Mouse (Mus musculus) spleen, embryonic (tissue): ENCODE results near the gene Irs3.

Source experiments
- CTCF ChIA-PET: fragments of 350-600 bp; sonication (Branson Sonifier 250); formaldehyde crosslinking; loops from one replicate; lab custom pipeline; 2022; lab: Charles Lee

The Irs3 gene

DNA sequence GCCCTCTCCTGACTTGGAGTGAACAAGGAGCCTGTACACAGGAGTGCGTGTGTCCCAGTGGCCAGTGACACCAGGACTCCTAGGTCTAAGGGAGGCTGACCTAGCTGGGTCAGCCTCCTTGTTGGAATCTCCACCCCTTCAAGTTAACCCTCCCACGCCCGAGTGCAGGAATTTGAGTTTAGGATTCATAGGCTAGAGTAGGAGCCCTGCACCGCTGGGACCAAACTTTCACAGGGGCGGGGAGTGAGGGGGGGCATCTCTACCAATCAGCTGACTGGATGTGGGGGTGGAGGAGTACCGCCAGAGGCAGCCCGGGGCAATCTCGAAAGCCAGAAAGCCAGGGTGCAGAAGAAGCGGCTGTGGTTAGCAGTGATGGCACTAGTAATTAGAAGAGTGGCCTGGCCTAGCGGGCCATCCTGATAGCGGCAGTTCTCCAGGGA, at the start of gene Irs3:
Irs3 (minus strand) TSS at position 63 of the 440 bp plus-strand sequence.
- CTCF ChIA-PET, result no interaction called here

- CTCF ChIA-PET, result no interaction called here
These were observed 49.3 kb upstream of the Irs3 start for GRCm38 (mm10) chr5:137694796-137695195.

GRCm38 (mm10) chr5:137691881-137692280, 46.4 kb upstream of the Irs3 start:
- CTCF ChIA-PET, result interaction anchor here (0.7 to 1.2 kb wide), 2 partner anchors 42 to 61 kb away, joined by 4 to 8 read pairs; no protein-coding TSS in a partner anchor

- CTCF ChIA-PET, result interaction anchor here (0.7 to 1.3 kb wide), 2 partner anchors 33 to 59 kb away, joined by 3 to 4 read pairs; no protein-coding TSS in a partner anchor
These were observed 45.0 kb upstream of the Irs3 start for GRCm38 (mm10) chr5:137690531-137690930.

GRCm38 (mm10) chr5:137689974-137690373, 44.5 kb upstream of the Irs3 start:
- CTCF ChIA-PET, result interaction anchor here (0.7 to 1.3 kb wide), 2 partner anchors 32 to 60 kb away, joined by 3 to 4 read pairs; no protein-coding TSS in a partner anchor

DNA sequence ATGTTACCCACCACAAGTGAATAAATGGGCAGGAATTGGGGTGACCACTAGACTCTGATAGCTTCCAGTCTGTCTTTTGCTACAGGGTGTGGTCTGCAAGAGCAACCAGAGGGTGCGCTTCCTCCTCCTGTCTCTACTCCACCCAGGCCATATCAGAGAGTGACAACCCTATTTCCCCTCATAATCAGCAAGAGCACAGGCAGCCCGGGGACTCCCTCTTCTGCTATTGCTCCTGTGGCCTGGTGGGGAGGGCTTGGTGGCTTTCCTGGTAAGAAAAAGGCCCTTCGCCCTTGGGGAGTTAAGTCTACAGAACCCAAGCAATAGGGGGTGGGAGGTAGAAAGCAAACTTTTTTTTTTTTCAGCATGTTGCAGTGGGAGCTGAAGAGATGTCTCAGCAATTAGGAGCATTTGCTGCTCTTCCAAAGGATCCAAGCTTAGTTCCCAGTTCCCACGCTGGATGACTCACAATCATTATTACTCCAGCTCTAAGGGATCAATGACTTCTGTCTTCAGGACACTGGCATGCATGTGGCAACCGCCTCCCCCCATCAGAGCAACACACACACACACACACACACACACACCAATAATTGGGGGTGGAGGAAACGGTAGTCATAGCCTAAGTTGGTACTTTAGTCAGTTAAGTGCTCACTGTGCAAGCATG, 40.7 kb upstream of the Irs3 start:
- CTCF ChIA-PET, result interaction anchor here (0.6 kb wide), 1 partner anchor 299 kb away, joined by 5 read pairs; no protein-coding TSS in a partner anchor

- CTCF ChIA-PET, result interaction anchor here (0.7 kb wide), 1 partner anchor 35 kb away, joined by 6 read pairs; no protein-coding TSS in a partner anchor
These were observed 40.1 kb upstream of the Irs3 start for GRCm38 (mm10) chr5:137685653-137686052.

GRCm38 (mm10) chr5:137684294-137685123, 39.0 kb upstream of the Irs3 start, which contains the start of gene Agfg2:
Gene Agfg2 (minus strand): TSS chr5:137684726.
- CTCF ChIA-PET, result interaction anchor here (0.6 to 1.2 kb wide), 4 partner anchors 63 to 999 kb away, joined by 3 to 10 read pairs (median 4); no protein-coding TSS in a partner anchor

DNA sequence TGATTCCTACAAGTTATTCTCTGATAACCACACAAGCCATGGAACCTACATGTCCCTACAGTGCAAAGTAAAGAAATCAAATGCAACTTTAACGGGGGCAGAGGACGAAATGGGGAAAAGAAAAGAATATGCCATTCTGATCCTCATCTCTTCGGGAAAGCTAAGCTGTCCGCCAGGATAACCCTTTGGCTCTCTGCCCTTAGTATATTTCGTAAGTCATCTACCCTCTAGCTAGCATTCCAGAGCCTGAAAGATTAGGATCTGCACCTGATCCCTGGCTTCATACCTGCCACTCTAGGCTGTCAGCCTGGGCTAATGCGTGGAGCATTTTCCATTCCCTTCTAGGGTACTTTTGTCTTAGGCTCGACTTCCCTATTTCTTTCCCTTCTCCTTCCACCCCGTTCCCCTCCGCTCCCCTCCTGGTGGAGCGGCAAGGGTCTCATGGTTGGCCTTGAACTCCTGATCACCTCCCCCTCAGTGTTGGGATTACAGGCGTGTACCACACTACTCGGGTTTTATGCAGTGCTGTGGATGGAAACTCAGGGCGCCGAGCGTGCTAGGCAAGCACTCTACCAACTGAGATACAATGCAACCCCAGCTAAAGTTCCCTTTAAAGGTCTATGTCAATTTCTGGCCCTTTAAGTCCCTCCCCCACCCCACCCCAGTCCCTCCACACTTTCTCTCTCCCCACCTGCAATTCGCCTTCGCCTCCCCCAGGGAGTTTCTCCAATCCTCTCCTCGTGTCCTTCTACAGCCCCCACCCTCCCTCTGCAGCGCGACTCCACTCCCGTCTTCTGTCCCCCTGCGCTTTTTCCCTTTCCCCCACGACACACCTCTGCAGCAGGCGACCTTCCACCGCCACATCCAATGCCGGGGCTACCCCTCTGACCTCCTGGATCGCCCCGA, 38.1 kb upstream of the Irs3 start:
- CTCF ChIA-PET, result interaction anchor here (0.6 to 1.2 kb wide), 4 partner anchors 64 to 94 kb away, joined by 3 to 10 read pairs (median 4); no protein-coding TSS in a partner anchor

GRCm38 (mm10) chr5:137682526-137682925, 37.0 kb upstream of the Irs3 start:
- CTCF ChIA-PET, result interaction anchor here (0.7 kb wide), 2 partner anchors 43 to 82 kb away, joined by 3 to 9 read pairs; no protein-coding TSS in a partner anchor

DNA sequence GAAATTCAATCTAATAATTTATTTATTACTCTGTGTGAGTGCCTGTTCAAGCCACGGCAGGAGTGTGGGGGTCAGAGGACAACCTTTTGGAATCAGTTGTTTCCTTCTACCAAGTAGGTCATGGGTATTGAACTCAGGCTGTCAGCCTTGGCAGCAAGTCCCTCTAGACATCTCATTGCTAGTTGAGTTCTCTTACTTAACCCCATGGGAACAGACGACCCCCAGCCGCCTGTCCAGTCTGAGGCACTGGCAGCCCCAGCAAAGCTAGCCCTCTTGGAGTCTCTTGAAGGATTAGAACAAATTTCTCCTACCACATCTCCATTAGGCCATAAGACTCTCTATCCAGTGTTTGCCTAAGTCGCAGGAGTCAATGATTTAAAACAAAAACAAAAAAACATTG, 34.2 kb upstream of the Irs3 start:
- CTCF ChIA-PET, result no interaction called here

GRCm38 (mm10) chr5:137678736-137679135, 33.2 kb upstream of the Irs3 start:
- CTCF ChIA-PET, result no interaction called here

DNA sequence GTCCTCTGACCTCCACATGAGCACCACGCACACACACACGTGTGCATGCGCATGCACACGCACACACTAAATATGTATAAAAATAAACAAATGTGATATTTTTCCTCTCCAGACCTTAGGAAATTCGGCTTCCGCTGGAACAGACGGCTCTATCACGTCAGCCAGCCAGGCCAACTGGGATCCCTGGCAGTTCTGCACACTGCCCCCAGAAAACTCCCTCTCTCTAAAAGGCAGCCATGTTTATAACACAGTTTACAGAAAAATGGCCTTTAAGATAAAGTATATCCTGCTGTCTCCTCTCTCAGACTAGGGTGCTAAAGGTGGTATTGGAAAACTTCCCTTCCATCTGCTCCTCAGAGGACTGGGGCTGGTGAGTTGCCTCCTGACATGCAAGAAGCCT, 32.3 kb upstream of the Irs3 start:
- CTCF ChIA-PET, result interaction anchor here (1.1 kb wide), 1 partner anchor 21 kb away, joined by 3 read pairs; no protein-coding TSS in a partner anchor

- CTCF ChIA-PET, result no interaction called here
These were observed 29.3 kb upstream of the Irs3 start for GRCm38 (mm10) chr5:137674786-137675185.

DNA sequence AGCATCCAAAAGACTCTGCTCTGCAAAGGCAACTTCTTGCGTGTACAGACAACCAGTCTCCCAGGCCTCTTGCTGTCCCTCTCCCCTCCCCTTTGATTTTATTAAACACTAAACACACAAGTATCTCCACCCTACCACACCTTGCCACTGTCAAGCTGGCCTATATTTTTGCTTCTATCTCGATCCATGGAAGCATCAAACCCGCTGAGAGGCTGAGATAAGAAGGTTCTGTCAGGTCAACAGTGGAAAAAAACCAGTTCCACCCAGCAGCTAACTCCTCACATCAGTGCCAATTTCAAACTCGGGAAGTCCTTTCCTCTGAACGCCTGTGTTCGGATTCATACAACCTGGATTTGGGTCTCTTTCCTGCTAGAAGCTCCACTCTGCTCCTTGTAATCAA, 27.5 kb upstream of the Irs3 start:
- CTCF ChIA-PET, result no interaction called here

DNA sequence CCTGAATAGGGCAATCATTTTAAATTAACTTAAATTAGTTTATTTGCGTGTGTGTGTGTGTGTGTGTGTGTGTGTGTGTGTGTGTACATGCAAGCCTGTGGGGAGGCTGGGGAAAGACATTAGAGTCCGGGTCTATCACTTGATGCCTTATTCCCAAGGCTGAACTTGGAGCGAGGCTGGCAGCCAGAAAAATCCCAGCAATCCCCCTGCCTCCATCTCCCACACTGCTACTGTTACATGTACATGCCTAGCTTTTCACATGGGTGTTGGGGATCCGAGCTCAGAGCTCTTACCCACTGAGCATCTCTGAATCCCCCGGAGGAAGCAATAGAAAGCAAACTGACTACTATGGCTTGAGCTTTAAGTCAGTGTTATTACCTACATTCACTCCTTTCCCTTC, 26.8 kb upstream of the Irs3 start:
- CTCF ChIA-PET, result no interaction called here

- CTCF ChIA-PET, result no interaction called here
These were observed 26.1 kb upstream of the Irs3 start for GRCm38 (mm10) chr5:137671443-137672240.

DNA sequence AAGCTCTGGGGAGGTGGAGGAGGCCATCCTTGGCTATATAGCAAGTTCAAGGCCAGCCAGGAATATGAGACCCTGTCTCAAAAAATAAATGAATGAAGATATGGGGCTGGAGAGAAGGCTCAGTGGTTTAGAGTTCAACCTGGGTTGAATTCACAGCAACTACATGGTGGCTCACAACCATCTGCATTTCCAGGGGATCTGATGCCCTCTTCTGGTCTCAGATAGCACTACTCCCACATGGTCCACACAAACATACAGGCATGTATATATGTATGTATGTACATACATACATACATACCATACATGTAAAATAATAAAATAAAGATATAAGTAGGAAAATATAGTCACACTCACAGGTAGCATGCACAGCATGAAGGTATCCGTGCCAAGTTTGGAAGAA, 24.7 kb upstream of the Irs3 start:
- CTCF ChIA-PET, result no interaction called here

GRCm38 (mm10) chr5:137668971-137669370, 23.5 kb upstream of the Irs3 start:
- CTCF ChIA-PET, result interaction anchor here (1.0 kb wide), 1 partner anchor 12 kb away, joined by 3 read pairs; no protein-coding TSS in a partner anchor

DNA sequence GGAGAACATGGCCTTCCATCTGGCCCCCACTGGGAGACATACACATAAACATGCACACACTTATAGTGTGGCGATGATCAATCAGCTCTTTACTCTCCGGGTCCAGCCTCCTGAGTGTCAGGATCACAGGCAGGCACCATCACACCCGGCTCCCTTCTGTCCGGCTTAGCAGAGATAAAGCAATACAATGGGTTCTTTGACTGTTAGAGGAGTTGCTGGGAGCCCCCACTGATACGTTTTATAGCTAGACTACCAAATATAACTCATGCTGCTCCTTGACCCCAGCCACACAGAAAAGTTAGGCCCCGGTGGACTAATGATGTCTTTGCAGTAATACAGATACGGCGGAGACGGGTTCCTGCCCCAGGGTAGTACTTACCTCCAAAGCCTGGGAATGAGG, 17.5 kb upstream of the Irs3 start:
- CTCF ChIA-PET, result no interaction called here
